Mouse (Mus musculus) kidney, postnatal 0 days (tissue): ENCODE results near the gene Ankle2. TPM values are rescaled to one million over a fixed set of nuclear protein-coding genes. Genes with fewer than 3 reads are reported as not detected.

Experiments
- ATAC-seq: fragments of 200-750 bp; cut with Nextera tagmentation; replicated peaks from 2 replicates; pipeline ENCODE4 v1.8.0; 2017; ENCODE audit warnings: low read depth, moderate number of reproducible peaks, moderate TSS enrichment, moderate library complexity; ENCODE audit not compliant: low FRiP score
- DNase-seq: peaks from one replicate; pipeline ENCODE4 v3.0.0-alpha.2; 2016; ENCODE audit warnings: low spot score
- H3K27ac ChIP-seq: fragments of 300-500 bp; sonication (generic); 2 replicates; pipeline ENCODE4 v1.5.1; 2014; ENCODE audit warnings: mild to moderate bottlenecking
- H3K27me3 ChIP-seq: fragments of 300-500 bp; sonication (generic); 2 replicates; pipeline ENCODE4 v1.6.1; 2014; ENCODE audit warnings: low read length, mixed read lengths; ENCODE audit not compliant: insufficient read depth
- H3K36me3 ChIP-seq: fragments of 300-500 bp; sonication (generic); 2 replicates; pipeline ENCODE4 v1.6.1; 2014; ENCODE audit warnings: low read length, mixed read lengths; ENCODE audit not compliant: insufficient read depth
- H3K4me1 ChIP-seq: fragments of 300-500 bp; sonication (generic); replicated peaks from 2 replicates; pipeline ENCODE4 v1.6.1; 2014; ENCODE audit warnings: antibody characterized with exemption, low read length, mixed read lengths; ENCODE audit not compliant: insufficient read depth
- H3K4me2 ChIP-seq: fragments of 300-500 bp; sonication (generic); 2 replicates; pipeline ENCODE4 v1.6.1; 2014; ENCODE audit warnings: mild to moderate bottlenecking, low read length, moderate library complexity, mixed read lengths
- H3K4me3 ChIP-seq: fragments of 300-500 bp; sonication (generic); replicated peaks from 2 replicates; pipeline ENCODE4 v1.5.1; 2014; ENCODE audit warnings: low read depth, low read length
- H3K9ac ChIP-seq: fragments of 300-500 bp; sonication (generic); 2 replicates; pipeline ENCODE4 v1.6.1; 2014; ENCODE audit warnings: low read depth, low read length
- H3K9me3 ChIP-seq: fragments of 300-500 bp; sonication (generic); replicated peaks from 2 replicates; pipeline ENCODE4 v1.6.1; 2016; ENCODE audit warnings: low read length, inconsistent platforms, mixed read lengths
- CTCF ChIP-seq: IDR thresholded peaks from 2 replicates; pipeline ENCODE4 v1.5.1; 2016; ENCODE audit warnings: antibody characterized with exemption, low read depth, mild to moderate bottlenecking, moderate library complexity
- WGBS: fragments of 180-500 bp; shearing (Covaris S2); extraction: QIAGEN DNeasy Blood & Tissue Kit; methylation state at CpG from one replicate; pipeline ENCODE4 v1.1.7; 2014; 5-methylcytosine and 5-hydroxymethylcytosine counted together
- polyA plus RNA-seq: library from polyadenylated mRNA; unstranded; fragments of >200 nt; fragmentation: Nextera tagmentation; extraction: Ambion mirVana; gene quantifications from 2 replicates; pipeline ENCODE4 v1.2.1, GENCODE M21; 2015

Gene Ankle2
- 23.3 and 24.2 TPM in 2 replicates for polyA plus RNA-seq

GRCm38 (mm10) chr5:110230780-110231461 is at the start of gene Ankle2:
TSS of gene Ankle2 (plus strand) at chr5:110231004.
- Histone ChIP-seq H3K4me2 (peak within 1 kb of the TSS; percentile 59), H3K4me1 (peaks cover 4% of the 10 kb centered on the region; the same call in 1 of the 2 replicates), H3K9me3 (no peaks in the 10 kb centered on the region), H3K27ac (peak within 1 kb of the TSS; percentile 97), H3K9ac (peak within 1 kb of the TSS; percentile 99), H3K27me3 (no peaks in the 10 kb centered on the region), H3K36me3 (peaks cover 8% of the 10 kb centered on the region; the same call in 1 of the 2 replicates), H3K4me3 (peak within 1 kb of the TSS; percentile 97)
- TF ChIP-seq CTCF = no peak
- DNase-seq = peak; percentile 92
- ATAC-seq = peak; percentile 98
- WGBS = under 1% methylated on average over 81 of the region's 81 CpGs

- no peaks in the 10 kb centered on the region for H3K27me3 ChIP-seq
- WGBS = 80% methylated on average over 5 of the region's 5 CpGs
- peaks cover 24% of the 10 kb centered on the region; the same call in 1 of the 2 replicates for H3K36me3 ChIP-seq
- no peak overlapping the region for H3K4me2 ChIP-seq
- no peak for TF ChIP-seq CTCF
- no peak overlapping the region for H3K9ac ChIP-seq
- no peaks in the 10 kb centered on the region for H3K9me3 ChIP-seq
- no peak for DNase-seq
- H3K4me1 ChIP-seq = peaks cover 5% of the 10 kb centered on the region; the same call in 1 of the 2 replicates
- H3K4me3 ChIP-seq = no peak overlapping the region
- ATAC-seq = no peak
- no peak overlapping the region for H3K27ac ChIP-seq
Observed at GRCm38 (mm10) chr5:110181716-110182115, 49.1 kb upstream of the Ankle2 start.

GRCm38 (mm10) chr5:110203164-110203895 is 27.5 kb upstream of the Ankle2 start:
- H3K9ac ChIP-seq = no peak overlapping the region
- DNase-seq (no peak), ATAC-seq (no peak)
- TF ChIP-seq CTCF = peak; percentile 49
- 86% methylated on average over 10 of the region's 10 CpGs for WGBS
- no peaks in the 10 kb centered on the region for H3K27me3 ChIP-seq
- H3K36me3 ChIP-seq = peaks cover 56% of the 10 kb centered on the region
- no peak overlapping the region for H3K4me3 ChIP-seq
- H3K4me1 ChIP-seq = no peaks in the 10 kb centered on the region
- no peaks in the 10 kb centered on the region for H3K9me3 ChIP-seq
- H3K27ac ChIP-seq = no peak overlapping the region
- no peak overlapping the region for H3K4me2 ChIP-seq

GRCm38 (mm10) chr5:110204777-110205176 is 26.0 kb upstream of the Ankle2 start:
- 83% methylated on average over 6 of the region's 6 CpGs for WGBS
- no peak overlapping the region for H3K4me2 ChIP-seq
- H3K9me3 ChIP-seq = no peaks in the 10 kb centered on the region
- no peak overlapping the region for H3K9ac ChIP-seq
- H3K4me3 ChIP-seq = no peak overlapping the region
- TF ChIP-seq CTCF = peak; percentile 52
- no peak for DNase-seq
- H3K27me3 ChIP-seq = no peaks in the 10 kb centered on the region
- H3K27ac ChIP-seq = no peak overlapping the region
- ATAC-seq = no peak
- peaks cover 67% of the 10 kb centered on the region for H3K36me3 ChIP-seq
- H3K4me1 ChIP-seq = no peaks in the 10 kb centered on the region

- H3K4me1 ChIP-seq = no peaks in the 10 kb centered on the region
- no peak overlapping the region for H3K4me2 ChIP-seq
- no peak for ATAC-seq
- peaks cover 80% of the 10 kb centered on the region for H3K36me3 ChIP-seq
- TF ChIP-seq CTCF = no peak
- H3K4me3 ChIP-seq = no peak overlapping the region
- no peak for DNase-seq
- H3K9me3 ChIP-seq = no peaks in the 10 kb centered on the region
- no peak overlapping the region for H3K9ac ChIP-seq
- WGBS = 79% methylated on average over 2 of the region's 2 CpGs
- H3K27ac ChIP-seq = no peak overlapping the region
- H3K27me3 ChIP-seq = no peaks in the 10 kb centered on the region
Observed at GRCm38 (mm10) chr5:110211312-110211711, 19.5 kb upstream of the Ankle2 start.

- ATAC-seq (no peak), DNase-seq (no peak)
- Histone ChIP-seq H3K4me3 (no peak overlapping the region), H3K4me2 (no peak overlapping the region), H3K4me1 (no peaks in the 10 kb centered on the region), H3K36me3 (peaks cover 76% of the 10 kb centered on the region), H3K9ac (no peak overlapping the region), H3K9me3 (no peaks in the 10 kb centered on the region), H3K27me3 (no peaks in the 10 kb centered on the region), H3K27ac (no peak overlapping the region)
- TF ChIP-seq CTCF = no peak
- 97% methylated on average over 3 of the region's 3 CpGs for WGBS
Observed at GRCm38 (mm10) chr5:110216780-110217179, 14.0 kb upstream of the Ankle2 start.
